Mouse (Mus musculus) lung, postnatal 14 days (tissue): ENCODE measurements around the gene Rbm45.

Experiments
- DNase-seq: peaks from one replicate; pipeline ENCODE4 v3.0.0; 2021

Rbm45 gene

DNA sequence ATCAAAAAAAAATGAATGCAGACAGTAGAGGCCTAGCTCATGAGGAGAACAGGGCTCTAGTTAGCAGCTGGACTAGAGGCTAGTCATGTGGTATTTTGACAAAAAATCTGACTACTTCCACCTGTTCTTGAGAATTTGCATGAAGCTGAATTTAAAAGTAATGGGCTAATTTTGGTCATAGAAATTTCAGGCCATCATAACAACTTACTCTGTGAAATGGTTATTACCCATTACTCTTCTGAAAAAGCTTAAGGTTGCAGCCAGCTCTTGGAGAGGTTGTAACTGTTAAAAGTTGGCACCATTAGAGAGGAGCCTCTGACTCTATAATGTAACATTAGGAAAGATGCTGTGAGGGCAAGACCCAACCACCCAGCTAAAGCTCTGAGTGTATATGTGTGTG lies 16.7 kb downstream of the Rbm45 start:
- no peak for DNase-seq

DNA sequence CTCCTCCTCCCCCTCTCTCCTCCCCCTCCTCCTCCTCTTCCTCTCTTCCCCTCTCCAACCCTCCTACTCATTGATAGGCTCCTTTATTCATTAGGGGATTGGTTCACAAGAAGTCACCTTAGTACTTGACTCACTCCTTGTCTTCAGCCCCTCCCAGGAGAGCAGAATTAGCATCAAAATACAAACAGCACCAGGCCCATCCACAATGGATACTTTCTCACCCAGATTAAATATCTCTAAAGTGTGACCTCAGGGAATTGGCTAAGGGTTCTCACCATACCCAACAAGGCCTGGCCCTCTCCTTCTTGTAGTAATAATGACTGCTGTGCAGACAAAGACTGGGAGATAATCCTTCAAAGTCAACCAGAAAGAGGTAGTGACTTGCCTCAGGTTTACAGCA lies 30.4 kb downstream of the Rbm45 start:
- DNase-seq: no peak

DNA sequence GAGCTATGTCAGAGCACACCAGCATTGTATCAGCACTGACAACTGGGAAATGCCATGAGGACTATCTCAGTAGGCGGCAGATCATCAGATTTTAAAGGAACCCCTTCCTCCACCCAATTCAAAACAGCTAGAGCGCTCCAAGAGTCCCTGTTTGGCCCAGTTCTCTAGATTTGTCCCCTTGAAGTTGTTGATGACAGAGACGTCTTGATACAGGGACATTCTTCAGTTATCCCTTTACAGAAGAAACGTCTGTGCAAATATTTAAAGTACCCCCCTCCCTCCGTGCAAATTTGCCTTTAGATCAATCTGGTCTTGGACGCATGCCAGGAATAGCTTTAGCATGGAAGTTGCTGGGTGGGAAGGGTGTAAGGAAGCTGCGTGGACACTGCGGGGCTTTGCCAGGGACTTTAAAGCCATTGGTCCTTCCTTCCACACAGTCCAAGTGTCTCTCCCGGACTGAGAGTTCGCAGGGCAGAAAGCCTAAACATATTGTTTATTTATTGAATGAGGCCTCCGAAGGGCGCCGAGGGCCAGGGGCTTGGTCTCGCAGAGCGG lies 35.9 kb downstream of the Rbm45 start:
- DNase-seq: peak; percentile 17

DNA sequence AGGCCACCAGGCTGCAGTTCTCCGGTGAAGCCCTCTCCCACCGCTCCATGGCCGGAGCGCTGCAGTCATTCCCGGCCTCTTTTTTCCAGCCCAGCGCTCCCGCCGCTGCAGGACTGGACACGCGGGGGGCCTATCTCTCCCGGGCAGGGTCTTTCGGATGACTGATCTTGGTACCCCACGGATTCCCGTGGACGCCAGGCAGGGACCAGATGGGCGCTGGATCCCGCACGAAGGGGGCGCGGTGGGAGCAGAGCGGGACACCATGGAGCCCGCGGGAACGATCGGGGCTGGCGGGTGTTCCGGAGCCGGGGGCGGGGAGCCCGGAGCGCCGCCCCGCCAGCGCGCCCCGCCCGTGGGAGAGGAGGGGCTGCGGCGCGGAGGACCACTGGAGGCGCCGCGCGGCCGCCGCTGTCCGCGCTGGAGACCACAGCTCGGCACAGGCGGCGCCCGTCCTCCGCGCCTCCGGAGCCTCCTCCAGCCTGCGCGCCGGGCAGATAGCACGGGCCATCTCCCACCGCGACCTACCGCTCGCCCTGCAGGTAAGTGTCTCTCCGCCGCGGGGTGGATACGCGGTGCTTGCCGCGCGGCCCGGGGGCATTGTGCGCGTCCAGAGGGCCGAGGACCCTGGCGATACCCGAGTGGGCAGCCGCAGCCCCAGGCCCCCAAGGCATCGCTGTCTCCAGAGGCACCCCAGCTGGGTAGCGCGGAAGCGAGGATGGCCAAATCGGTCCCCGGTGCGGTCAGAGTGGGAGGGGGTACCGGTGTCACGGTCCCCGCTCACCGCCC lies 36.6 kb downstream of the Rbm45 start, which contains the start of gene Osbpl6:
TSS of gene Osbpl6 (plus strand) at position 358 of the 786 bp plus-strand sequence.
- peak; percentile 77 for DNase-seq

DNA sequence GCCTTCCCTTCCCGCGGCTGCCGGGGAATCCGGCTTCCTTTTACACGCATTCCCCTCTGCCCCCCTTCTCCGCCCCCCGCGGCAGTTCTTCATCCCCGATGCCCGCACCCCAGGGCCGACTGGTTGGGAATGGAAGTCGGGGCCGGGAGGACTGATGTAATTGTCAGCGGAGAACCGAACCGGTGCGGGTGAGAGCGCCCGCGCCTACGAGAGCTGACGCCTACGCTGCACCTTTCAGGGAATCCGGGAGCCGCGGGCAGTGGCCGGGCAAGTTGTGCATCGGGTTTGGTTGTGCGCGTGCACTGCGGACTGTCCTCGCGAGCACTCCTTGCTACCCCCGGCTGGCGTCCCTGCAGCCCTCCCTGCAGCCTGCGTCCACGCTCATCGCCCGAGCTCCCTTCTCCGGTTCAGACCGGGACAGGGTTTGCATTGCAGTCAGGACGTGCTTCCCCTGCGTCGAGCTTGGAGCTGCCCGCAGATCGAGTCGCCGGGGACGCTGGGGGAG lies 37.2 kb downstream of the Rbm45 start:
- peak; percentile 52 for DNase-seq

DNA sequence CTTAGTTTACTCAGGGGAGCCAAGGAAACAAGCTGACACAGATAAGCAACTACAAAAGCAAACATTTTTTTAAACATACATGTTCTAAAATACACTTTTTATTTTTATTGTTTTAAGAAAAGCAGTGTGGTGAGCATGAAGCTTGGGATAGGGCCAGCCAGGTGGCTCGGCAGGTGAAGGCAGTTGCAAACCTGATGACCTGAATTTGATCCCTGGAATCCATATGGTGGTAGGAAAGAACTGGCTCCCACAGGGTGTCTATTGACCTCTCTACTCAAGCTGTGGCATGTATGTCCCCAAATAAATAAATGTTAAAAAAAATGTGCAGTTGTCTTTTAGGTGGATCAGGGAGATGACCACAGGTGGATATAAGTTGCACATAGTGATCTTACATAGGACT lies 39.7 kb downstream of the Rbm45 start:
- no peak for DNase-seq

DNA sequence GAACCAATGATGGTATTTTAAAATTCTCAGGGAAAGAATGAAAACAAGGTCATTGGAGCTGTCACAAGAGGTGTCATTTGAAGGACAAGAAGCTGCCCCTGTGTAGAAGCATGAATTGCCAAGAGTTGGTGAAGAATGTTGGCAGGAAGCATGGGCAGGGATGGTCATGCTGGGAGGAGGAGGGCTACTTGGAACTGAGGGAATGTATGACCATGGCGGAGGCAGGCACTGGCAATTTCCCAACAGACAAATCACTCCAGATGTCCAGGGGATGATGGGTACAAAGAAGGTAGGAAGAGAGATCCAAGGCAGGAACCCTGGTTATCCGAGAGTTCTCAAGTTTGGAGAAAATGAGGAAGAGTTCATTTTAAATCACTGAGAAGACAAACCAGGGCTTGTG lies 40.2 kb downstream of the Rbm45 start:
- no peak for DNase-seq

DNA sequence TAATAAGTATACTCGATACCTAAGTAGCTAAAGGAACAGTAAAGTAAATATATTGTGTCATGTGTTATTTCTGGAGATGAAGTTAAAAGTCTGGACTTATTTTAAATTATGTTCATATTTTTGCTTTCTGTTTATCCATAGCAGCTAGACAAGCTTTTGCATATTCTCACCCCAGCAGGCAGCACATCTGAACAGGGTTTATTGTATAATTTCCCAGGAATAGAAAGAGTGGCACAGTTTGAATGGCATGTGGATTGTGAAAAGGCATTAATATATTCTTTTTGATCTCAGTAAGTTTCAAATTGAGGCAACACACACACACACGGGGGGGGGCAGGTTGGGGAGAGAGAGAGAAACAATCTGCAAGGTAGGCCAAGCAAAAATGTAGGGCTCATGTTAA lies 43.1 kb downstream of the Rbm45 start:
- no peak for DNase-seq

DNA sequence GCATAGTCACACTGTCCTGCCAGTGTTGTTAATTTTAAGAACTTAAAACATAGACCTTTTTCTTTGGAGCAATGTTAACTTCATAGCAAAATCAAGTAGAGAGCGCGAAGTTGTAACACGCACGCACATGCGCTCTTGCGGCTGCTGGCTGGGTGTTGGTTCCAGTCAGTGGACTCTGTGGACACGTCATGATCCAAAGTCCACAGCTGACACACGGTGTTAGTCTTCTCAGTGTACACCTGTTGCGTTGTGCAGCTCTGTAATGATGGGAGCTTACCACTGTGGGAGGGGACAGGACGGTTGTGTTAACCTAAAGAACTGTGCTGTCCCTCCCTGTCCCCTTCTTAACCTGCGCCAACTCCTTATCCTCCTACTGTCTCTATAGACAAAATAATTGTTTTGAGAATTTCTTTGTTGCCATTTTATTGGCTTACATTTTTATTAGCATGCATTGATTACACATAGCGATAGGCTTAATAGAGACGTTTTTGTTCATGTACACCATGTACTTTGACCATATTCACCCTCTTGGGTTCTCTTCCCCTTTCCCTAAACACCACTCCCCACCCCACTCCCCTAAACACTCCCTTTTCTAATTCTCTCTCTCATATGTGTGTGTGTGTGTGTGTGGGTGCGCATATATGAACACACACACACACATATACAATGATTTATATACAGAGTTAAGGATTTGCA lies 47.8 kb downstream of the Rbm45 start:
- DNase-seq: no peak

DNA sequence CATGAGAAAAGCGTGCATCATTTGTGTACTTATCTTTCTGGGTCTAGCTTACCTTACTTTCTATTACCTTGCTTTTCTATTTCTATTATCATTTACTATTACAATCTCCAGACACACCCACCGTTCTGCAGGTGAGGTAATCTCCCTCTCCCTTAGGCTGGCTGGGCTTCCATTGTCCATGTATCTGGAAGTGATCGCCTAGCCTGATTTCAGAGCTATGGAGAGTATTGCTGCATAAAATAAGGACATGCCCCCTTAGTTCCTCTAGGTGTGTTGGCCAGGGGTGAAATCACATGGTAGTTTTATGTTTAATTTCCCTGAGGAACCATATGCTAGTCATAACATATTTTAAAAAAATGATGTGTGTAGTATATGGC lies 48.3 kb downstream of the Rbm45 start:
- DNase-seq: no peak

DNA sequence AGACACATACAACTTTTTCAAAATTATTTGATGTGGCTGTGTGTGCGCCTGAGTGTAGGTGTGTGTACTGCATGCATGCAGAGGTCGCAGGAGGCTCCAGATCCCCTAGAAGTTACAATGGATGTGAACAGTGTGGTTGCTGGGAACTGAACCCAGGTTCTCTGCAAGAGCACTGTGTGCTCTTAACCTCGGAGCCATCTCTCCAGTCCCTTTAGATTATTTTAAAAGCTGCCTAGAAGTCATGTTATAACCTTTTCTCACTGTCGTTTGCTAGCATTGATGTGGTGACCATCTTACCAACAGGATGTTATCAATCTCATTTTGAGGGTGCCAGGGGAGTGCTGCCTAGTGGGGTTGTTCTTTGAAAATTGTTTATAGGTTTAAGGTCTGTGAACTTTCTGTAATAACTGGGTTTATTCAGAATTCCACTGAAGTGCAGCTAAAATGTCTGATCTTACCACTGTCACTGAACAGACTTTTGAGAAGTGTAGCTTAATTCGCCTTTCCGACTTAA lies 51.7 kb downstream of the Rbm45 start:
- DNase-seq: no peak

DNA sequence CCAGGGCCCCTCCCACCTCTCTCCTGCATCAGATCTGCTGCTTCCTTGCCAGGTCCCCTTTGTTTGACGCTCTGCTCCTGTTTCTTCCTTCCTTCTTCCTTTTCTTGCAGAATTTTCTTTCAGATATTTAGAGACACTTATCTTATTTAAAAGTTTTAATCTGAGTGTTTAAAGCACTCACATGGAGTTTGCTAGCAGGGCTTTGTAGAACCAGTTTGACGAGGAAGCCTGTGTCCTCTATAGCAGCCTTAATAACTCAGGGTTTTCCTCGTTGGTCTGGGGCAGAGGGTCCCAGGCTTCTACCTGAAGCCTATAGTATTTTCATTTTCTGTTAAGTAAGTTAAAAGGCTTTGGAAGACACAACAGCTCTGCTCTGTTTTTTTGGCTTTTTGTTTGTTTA lies 57.0 kb downstream of the Rbm45 start:
- no peak for DNase-seq

DNA sequence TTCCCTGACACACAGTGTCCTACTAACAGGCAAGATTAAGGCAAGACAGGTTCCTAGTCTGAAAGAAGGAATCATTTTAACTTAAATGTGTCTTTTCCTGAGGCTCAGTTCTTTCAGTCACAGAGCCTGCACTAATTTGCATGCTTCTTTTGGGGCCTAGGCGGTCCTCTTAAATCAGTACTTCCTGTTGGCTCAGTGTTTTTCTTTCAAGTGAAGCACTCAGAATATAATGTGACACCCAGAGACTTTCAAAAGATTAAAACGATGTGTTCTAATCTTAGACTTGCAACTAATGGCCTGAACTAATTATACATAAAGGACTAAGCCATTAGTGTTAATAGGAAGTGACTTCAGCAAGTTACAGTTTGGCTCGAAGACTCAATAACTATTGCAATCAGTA lies 59.5 kb downstream of the Rbm45 start:
- no peak for DNase-seq

DNA sequence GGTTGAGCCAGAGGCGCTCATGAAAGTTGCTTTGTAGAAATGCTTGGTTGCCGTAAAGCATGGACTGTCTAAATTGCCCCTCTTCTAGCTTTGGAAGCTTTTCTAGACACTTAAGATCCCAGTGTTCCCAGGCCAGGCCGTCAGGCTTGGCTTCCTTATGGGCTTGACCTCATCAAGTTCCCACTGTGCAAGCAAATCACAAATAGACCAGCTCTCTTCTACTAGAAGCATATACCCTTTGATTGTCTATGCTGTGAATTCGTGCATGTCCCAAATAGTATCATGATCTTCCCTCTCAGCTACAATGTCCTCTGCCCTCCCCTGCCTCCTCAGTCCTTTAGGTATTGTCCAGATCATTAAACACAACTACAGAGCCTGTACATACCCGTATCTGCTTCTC lies 60.1 kb downstream of the Rbm45 start:
- no peak for DNase-seq

DNA sequence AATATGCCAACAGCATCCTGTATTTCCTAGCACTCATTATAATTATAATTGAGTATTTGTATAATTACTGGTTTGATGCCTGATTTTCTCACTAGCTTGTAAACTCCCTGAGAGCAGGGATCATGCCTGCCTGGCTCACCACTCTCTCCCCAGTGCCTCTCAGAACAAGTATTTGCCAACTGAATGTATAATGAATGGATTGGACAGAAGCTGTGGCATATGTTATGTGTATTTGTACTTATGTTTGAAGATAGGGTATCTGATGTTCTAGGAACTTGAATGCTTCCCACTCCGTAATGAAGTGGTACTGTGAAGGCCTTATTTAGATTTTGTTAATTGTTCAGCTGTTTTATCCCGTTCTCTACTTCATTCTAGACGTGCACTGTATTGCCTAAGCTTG lies 60.8 kb downstream of the Rbm45 start:
- no peak for DNase-seq
